Mouse (Mus musculus): ENCODE measurements around the gene Agps.
"Not testable (repeated sequence)": the region's sequence is repeated elsewhere in the genome, so short reads cannot be mapped to it uniquely, and the experiment has no call there.

The Agps gene

DNA sequence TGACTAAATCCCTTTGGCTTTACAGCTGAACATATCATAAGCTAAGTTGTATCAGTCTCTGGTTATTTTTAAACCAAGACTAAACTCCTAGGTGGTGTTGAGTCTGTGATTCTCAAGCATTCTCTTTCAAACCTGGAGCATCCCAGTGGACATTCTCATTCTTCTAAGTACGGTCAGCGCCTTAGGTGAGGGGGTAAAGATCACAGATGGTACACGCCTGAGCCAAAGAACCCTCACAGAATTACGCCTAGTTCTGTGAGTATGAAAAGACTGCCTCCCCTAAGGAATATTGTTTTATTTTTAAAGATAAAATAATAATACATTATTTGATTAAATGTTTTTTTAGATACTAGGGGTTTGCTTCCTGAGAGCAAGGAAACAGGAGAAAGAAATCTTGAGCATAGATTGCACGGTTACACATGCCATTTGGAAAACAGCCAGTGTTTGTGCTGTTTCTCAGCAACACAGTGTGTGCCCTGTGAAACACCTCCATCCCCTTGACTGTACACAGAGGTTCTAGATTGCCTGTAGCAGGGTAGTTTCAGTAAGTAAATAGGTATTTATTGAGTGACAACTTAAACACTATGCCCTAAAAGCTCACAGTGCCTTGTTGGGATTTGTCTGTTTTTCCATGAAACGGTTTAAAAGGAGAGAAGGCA lies 97.9 kb downstream of the Agps start:
- DNase-seq (ENCODE audit: low spot score in 2 of 2): no peak

GRCm38 (mm10) chr2:75930941-75931340 lies 99.0 kb downstream of the Agps start:
- no peak for DNase-seq (ENCODE audit: low spot score in 2 of 2)

- no peak for DNase-seq (ENCODE audit: low spot score in 2 of 2)
Measured at GRCm38 (mm10) chr2:75933541-75933940, 101.6 kb downstream of the Agps start.

DNA sequence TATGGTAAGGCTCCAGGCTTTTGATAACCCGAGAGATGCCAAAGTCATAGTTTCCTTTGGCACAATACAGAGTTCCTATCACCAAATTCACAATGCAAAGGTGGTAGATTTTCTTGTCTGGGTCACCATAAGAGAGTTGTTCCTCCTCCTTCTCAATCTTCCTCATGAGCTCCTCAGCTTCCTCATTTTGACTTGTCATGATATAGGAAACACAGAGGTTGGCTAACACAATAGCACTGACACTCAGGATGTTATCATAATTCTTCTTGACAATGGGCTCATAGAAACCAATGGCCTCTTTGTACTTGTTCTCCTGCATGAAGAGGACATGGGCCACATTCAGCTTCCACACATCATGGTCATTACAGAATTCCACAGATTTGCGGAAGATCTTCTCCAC lies 104.7 kb downstream of the Agps start:
- DNase-seq (ENCODE audit: low spot score in 2 of 2): not testable (repeated sequence)

DNA sequence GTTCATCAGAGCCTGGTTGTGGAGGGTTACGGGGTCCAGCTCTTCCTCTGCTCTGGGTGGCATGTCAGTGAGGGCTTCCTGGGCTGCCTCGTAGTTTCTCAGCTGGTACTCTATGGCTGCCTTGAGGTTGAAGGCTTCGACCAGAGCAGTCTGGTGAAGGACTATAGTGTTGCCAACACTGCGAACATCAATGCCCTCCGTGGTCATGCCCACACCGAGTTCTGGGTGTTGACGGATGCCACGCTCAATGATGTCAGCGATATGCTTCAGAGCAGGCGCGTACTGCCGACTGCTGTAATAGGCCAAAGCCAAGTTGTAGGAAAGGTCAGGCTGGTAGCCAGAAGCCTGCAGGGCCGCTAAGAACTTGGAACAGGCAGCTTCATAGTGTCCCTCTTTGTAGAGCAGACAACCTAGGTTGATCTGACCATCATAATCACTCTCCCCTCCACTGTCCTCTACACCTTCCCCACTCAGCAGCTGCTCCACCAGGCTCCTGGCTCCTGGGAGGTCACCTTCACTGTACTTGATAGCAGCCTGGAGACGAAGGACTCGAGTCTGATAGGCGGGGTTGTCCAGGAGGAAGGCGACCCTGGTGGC lies 105.6 kb downstream of the Agps start:
- not testable (repeated sequence) for DNase-seq (ENCODE audit: low spot score in 2 of 2)

DNA sequence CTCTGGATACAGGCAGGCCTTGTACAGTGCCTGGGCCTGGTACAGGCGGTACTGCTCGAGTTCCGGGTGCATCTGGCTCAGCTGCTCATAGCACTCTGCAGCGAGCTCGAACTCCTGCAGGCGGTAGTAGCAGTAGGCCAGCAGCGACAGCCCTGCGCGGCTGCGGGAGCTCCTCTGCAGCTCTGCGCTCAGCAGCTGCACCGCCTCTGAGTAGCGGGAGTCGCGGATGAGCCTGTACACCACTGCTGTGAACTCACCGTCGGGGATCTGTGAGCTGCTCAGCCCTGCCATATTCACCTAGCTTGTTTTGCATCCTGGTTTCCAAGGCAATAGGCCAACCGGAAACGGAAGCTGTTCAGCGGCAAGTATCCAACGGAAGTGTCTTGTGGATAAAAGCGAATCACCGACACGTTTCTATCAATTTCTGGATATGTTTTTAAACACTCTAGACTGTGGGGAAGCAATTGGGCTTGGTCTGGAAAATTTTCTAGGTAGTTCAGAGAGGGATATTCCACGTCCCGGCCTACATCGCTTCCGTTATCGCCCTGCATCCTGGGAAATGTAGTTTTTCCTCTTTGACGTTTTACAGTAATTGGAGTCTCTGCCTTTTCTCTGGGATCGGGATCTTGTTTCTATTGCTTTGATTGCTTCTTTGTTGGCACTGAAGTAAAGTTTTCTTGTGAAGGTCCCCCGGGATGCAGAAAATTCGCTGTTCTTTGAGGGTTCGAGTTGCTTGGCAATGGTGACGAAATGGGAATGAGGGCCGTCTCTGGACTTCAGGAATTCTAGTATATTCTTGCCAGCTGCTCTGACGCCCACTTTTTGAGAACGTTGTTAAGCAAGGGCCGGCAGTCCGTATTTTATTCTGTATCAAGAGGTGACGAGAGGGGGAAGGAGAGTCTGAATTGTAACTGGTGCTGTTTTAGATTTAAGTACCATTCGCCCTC lies 106.4 kb downstream of the Agps start, which contains the start of gene Ttc30b:
Ttc30b (minus strand) TSS at position 469 of the 947 bp plus-strand sequence.
- DNase-seq (ENCODE audit: low spot score in 2 of 2): peak; percentile 56 to 64

DNA sequence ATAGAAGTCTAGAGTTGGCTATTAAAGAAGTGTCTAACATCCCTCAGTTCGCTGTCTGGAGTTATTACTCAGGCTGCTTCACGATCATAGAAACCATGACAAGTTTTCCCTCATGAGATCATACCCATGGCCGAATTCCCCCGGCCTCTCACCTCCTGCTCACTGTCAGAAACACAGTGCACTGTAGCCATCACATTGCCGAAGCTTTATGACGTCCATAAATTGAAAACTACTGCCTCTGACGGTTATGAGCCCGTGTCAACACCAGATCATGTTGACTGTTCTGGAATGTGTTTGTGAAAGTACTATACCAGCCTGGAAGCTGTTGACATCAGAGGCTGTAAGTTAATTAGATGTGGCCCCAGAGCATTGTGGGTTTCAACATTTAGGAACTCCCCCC lies 118.7 kb downstream of the Agps start:
- DNase-seq (ENCODE audit: low spot score in 2 of 2): no peak

GRCm38 (mm10) chr2:75953320-75953719 lies 121.3 kb downstream of the Agps start:
- no peak for DNase-seq (ENCODE audit: low spot score in 2 of 2)

DNA sequence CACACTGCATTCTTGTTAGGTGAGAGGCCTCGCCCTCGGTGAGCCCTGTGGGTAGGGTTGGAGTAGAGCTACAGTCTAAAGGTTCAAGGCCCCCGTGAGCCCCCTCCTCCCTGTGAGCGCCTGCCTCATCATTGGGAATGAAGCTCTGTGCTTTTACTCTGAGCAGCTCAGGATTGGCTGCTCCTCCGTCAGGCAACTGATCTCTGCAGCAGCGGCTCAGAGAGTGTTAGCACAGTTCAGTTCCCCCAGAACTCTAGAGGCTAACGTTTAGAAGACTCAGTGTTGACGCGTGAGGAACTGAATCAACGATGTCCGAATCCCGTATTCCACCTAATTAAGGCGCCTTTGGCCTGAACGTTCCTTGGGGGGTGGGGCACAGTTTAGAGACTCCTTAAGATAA lies 123.7 kb downstream of the Agps start:
- no peak for DNase-seq (ENCODE audit: low spot score in 2 of 2)

DNA sequence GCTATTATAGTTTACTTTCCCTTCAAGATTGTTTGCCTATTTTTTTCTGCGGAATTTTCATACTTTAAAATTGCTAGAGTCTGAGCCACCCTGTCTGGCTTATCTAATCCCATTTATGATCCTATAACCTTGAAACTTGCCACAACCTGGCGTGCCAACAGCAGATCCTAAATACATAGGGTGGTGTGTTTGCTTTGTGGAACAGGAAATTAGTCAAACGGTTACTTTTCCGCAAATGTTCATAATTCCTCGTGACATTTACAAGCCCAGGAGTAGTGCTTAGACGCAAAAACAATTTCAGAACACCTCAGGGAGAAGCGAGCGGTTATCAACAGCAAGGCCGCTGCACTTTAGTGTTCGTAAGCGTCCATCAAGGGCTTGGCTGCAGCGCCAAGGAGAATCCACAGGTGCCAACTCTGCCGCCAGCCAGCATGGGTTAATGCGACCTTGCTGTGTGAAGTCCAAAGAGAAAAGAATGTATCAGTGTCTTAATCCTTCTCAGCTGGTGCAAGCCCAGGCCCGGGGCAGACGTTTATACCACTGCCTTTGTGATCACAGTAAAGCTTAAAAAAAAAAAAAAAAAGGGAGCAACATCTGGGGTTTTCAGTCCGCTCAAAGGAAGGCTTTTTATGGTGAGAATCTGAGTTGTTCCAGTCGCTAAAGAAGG lies 127.3 kb downstream of the Agps start:
- DNase-seq (ENCODE audit: low spot score in 2 of 2): no peak

- DNase-seq (ENCODE audit: low spot score in 2 of 2): no peak
Measured at GRCm38 (mm10) chr2:75959850-75960365, 127.9 kb downstream of the Agps start.

DNA sequence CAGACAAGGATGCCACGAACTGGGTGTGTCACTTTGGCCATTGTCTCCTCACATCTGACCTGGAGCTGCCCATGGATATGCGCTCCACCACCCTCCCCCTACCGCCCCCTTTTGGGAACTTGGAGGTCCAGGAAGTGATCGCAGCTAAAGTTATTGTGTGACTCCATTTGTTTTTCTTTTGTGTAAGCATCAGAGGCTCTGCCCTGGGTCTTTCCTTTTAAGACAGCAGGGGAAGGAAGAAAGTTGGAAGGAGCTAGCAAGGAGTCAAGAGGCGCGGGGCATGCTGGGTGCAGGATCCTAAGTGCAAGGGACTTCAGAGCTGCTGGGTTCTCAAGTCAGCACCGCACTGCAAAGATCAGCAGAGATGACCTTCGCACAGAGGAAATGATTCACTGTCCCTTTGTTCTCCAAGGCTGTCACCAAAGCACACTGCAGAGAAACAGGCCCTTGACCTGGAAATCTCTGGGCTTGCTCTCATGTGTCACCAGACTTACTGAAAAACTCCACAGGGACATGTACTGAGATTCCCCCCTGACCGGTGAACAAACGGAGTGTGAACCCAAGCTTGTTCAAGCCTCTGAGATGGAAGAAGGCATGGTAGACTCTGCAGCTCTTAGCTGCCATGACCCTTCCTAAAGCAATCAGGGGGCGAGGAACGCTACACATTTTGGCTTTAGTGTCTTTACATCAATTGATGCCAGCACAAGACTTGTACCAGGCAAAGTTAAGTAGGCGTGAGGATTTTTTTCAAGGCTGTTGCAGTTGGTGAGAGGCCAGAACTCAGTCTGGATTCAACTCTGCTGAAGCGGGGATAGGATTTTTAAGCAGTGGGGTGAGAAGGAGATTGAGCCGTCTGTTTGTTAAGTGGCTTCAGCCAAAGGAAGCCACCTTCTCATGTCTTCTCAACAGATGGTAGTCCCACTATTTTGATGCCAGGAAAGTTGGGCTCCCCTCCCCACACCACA lies 128.7 kb downstream of the Agps start:
- no peak for DNase-seq (ENCODE audit: low spot score in 2 of 2)

DNA sequence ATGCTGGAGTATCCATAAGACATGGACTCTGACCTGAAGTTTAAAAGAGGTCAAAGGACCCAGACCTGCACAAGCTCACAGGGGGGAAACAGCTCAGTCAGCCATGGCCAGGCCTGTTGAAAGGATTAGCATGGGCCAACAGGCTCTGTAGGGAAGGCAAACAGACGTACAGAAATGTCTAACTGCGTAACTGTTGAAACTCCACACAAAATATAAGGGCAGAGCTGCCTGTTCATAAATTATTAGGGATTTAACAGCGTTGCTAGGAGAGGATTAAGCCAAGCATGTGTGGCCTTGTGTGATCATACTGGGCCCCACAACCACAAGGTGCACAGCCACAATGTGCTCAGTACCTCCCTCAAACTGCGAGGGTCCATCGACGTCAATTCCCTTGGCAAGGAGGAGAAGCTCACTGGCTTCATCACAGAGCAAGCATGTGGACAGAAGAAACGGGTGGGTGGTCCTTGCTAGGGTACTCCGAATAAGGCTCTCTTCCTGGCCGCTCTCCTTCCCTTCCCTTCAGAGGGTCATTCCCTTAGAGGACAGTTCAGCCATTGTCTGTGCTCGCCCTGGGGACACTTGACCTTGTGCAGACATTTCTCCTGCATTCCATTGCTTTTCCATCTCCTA lies 131.3 kb downstream of the Agps start:
- no peak for DNase-seq (ENCODE audit: low spot score in 2 of 2)

DNA sequence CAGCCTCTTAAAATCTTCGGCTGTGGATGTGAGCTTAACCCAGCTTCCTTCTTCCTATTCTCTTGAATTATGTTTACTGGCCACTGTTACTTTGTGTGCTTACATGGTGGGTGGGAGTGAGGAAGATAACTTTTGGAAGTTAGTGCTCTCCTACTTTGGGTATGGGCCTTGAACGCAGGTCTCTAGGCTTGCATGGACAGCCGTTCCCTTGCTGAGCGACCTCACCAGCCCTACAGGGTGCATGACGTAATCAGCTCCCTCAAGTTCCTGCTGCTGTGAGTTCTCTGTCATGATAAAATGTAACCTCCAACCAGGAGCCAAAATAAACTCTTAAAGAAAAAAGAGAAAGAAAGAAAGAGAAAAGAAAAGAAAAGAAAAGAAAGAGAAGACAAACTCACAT lies 132.1 kb downstream of the Agps start:
- no peak for DNase-seq (ENCODE audit: low spot score in 2 of 2)

- DNase-seq (ENCODE audit: low spot score in 2 of 2): peak in 1 of 2 experiments; percentile 52
Measured at GRCm38 (mm10) chr2:75964512-75964911, 132.5 kb downstream of the Agps start.

DNA sequence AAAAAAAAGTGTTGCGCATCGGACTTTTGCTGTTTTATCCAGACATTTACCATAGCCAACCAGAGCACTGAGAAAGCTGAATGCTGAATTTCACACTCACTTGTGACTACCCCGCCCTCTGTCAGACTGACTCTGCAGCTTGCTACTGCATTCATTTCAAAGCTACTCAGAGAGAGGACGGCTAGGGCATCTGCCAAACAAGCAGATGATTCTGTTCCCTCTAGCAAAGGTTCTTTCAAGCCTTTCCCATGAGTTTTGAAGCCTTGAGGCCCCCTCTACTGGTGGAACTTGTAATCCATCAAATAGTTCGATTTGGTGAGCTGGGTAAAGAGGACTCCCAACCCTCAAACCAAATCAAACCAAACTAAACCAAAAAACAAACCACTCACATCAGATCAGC lies 133.0 kb downstream of the Agps start:
- DNase-seq (ENCODE audit: low spot score in 2 of 2): peak; percentile 56 to 67

DNA sequence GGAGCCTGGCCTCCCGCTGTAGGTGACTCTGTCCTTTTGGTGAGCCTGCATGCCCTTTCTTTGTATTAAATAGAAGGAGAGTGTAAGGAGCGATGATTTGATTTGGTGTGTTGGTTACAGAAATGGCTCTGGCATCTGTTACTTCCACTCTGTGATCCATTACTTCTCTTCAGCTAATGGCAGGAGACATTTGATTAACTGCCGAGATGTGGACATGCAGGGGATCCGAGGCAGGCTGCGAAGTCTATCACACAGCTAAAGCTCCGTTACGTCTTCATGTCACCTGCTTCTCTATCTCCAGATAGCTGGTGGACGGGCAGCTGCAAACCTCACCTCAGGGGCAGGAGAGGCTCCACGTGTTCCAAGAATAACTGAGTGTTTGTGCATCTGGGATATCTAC lies 142.2 kb downstream of the Agps start:
- no peak for DNase-seq (ENCODE audit: low spot score in 2 of 2)

- DNase-seq (ENCODE audit: low spot score in 2 of 2): not testable (repeated sequence)
Measured at GRCm38 (mm10) chr2:75976070-75976469, 144.1 kb downstream of the Agps start.

DNA sequence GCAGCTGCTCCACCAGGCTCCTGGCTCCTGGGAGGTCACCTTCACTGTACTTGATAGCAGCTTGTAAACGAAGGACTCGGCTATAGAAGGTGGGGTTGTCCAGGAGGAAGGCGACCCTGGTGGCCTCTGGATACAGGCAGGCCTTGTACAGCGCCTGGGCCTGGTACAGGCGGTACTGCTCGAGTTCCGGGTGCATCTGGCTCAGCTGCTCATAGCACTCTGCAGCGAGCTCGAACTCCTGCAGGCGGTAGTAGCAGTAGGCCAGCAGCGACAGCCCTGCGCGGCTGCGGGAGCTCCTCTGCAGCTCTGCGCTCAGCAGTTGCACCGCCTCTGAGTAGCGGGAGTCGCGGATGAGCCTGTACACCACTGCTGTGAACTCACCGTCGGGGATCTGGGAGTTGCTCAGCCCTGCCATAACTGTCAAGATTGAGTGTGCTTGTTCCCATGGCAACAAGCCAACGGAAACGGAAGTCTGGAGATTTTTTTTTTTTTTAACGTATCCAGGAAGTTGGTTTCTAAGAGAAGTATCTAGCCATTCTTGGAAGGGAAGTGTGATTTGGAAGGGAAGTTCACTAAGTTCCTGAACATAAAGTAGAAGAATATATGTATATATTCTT lies 145.9 kb downstream of the Agps start, which contains the start of gene Ttc30a2:
Ttc30a2 (minus strand) TSS at position 419 of the 617 bp plus-strand sequence.
- DNase-seq (ENCODE audit: low spot score in 2 of 2): not testable (repeated sequence)

Measured in frontal cortex, postnatal 14 days (tissue).